8 mouse cellular contexts compared by ENCODE assay signal in genomic region chr16:93831627-93832395, GRCm38 (mm10). TPM values are rescaled to one million over a fixed set of nuclear protein-coding genes. Genes with fewer than 3 reads are reported as not detected.
DNase-seq lines count a peak whose midpoint lies in the region; ATAC-seq and TF ChIP-seq lines count a peak whose summit lies in the region.

TSS of gene Morc3 (plus strand) at chr16:93832121.

- H3K4me1 ChIP-seq in cortical plate, adult 2 months (ENCODE audit: control insufficient read depth, insufficient read depth, low read length) = no peaks in the 10 kb centered on the region
- H3K4me1 ChIP-seq in megakaryocyte, embryonic 14.5 days = peaks cover 26% of the 10 kb centered on the region

- no peaks in the 10 kb centered on the region for H3K27me3 ChIP-seq in megakaryocyte, embryonic 14.5 days (replicated peaks)

- TF ChIP-seq POLR2A in cortical plate, adult 2 months (IDR thresholded peaks at IDR 0.05; ENCODE audit: extremely low read depth, insufficient read depth, low read length) = peak; percentile 87; the same call in 1 of the 2 replicates

- peak; percentile 92 for ATAC-seq in activated CD4-positive, CD25-positive, alpha-beta regulatory T cell, adult 4 months

- H3K27ac ChIP-seq in cortical plate, adult 2 months (ENCODE audit: insufficient read depth, low read length) = peak within 1 kb of the TSS; percentile 72; the same call in 1 of the 2 replicates

- H3K4me3 ChIP-seq in cortical plate, adult 2 months (ENCODE audit: insufficient read depth, low read length) = peak within 1 kb of the TSS; percentile 95
- H3K4me3 ChIP-seq in megakaryocyte, embryonic 14.5 days (replicated peaks) = peak within 1 kb of the TSS; percentile 97

- peaks cover 16% of the 10 kb centered on the region for H3K36me3 ChIP-seq in megakaryocyte, embryonic 14.5 days (replicated peaks; ENCODE audit: low read length)

- TF ChIP-seq CTCF in cortical plate, adult 2 months (IDR thresholded peaks at IDR 0.05; ENCODE audit: extremely low read depth, insufficient read depth, low read length) = no peak

- peaks cover 10% of the 10 kb centered on the region for H3K9me3 ChIP-seq in megakaryocyte, embryonic 14.5 days

- DNase-seq in gastrocnemius, adult 8-10 months (ENCODE audit: low spot score in 2 of 2) = peak; percentile 99
- DNase-seq in hindlimb bud, embryonic 11.5 days (ENCODE audit: extremely low spot score, low read depth, low spot score) = peak; percentile 99
- peak; percentile 98 to 99 for DNase-seq in left cerebral cortex, adult 8-10 months (ENCODE audit: low spot score in 2 of 2)
- peak; percentile 100 for DNase-seq in right cerebral cortex, postnatal 10 days (ENCODE audit: low spot score in 2 of 2)
- peak; percentile 100 for DNase-seq in urinary bladder, postnatal 25 days (ENCODE audit: low spot score)

RNA-seq across cellular contexts. Expression of gene Morc3, which starts in this region (rescaled TPM):
- 10 to 100 TPM; 71.8 to 98.2 TPM for polyA plus RNA-seq in activated CD4-positive, CD25-positive, alpha-beta regulatory T cell, adult 4 months (2017; shearing (Covaris generic))
- polyA plus RNA-seq in cortical plate, adult 2 months (2012; rRNA removed) = 19.6 and 22.0 TPM in 2 replicates
- 10 to 100 TPM in 2 of 4 experiments, 1 to 10 TPM in 2; 7.4 to 14.8 (median 9.5) TPM for total RNA-seq in gastrocnemius, adult 8-10 months (2022)
- total RNA-seq in left cerebral cortex, adult 8-10 months (2022) = 10 to 100 TPM; 27.7 to 34.8 (median 29.4) TPM
- polyA plus RNA-seq in megakaryocyte, embryonic 14.5 days (2012; ENCODE audit: insufficient read depth, low replicate concordance) = 2.9 TPM in 1 of 2 replicates, not detected in the other

Comparison
In these comparisons a context has a peak if more than half of its experiments do, and no peak if none do; other contexts are left out.
1. Peak in every context shown above with its lines: DNase-seq, ATAC-seq, H3K4me3 ChIP-seq and H3K27ac ChIP-seq.